8 mouse cellular contexts compared by ENCODE assay signal in the genomic region with DNA sequence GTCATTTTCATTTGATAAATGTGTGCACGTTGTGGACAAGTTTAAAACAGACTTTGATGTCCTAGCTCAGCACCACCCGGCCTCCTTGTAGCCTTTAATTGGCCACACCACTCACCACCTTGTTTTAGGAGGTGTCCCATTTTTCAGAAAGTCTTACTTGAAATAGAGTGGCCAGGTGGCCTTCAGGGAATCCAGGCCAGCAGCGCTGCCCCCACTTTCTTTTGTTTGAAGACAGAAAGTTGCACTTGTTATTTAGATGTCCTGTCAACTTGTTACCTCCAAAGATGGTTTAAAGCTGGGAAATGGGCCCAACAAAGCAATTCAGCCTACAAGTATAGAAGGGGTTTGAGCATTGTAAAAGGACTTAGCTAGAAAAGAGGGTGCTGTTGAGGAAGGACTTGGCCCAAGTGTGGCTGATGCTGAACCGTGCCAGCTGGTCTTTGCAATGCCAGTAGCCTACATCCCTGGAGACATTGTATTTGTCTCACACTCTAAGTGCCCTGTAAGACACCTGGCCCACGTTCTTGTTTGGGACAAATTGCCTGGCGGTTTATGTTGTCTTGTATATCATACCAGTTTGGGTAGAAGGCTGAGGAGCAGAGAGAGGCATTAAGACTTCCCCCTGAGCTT. TPM values are rescaled to one million over a fixed set of nuclear protein-coding genes. Genes with fewer than 3 reads are reported as not detected.
DNase-seq lines count a peak whose midpoint lies in the region; ATAC-seq and TF ChIP-seq lines count a peak whose summit lies in the region.

No protein-coding gene starts in this region.

- TF ChIP-seq CTCF in thymus, adult 2 months (IDR thresholded peaks at IDR 0.05; ENCODE audit: borderline replicate concordance, control insufficient read depth, extremely low read depth, insufficient read depth, low read length, poor library complexity): no peak

- peak overlapping the region; percentile 93 for H3K4me2 ChIP-seq in liver, embryonic 11.5 days

- no peak for TF ChIP-seq POLR2A in thymus, adult 2 months (IDR thresholded peaks at IDR 0.05; ENCODE audit: control insufficient read depth, extremely low read depth, insufficient read depth, low read length, poor library complexity)

- 24% methylated on average over 6 of the region's 6 CpGs for WGBS in thymus, adult 2 months
- 34% methylated on average over 6 of the region's 6 CpGs for WGBS in liver, embryonic 11.5 days

- H3K27me3 ChIP-seq in thymus, adult 2 months (ENCODE audit: control insufficient read depth, insufficient read depth, low read length): no peaks in the 10 kb centered on the region
- no peaks in the 10 kb centered on the region for H3K27me3 ChIP-seq in liver, embryonic 11.5 days (replicated peaks; ENCODE audit: control insufficient read depth, insufficient read depth, low read length)

- no peak for ATAC-seq in liver, embryonic 11.5 days (replicated peaks; ENCODE audit: low FRiP score)
- no peak for ATAC-seq in megakaryocyte-erythroid progenitor cell, adult 5-6 weeks (replicated peaks; ENCODE audit: low FRiP score, low TSS enrichment, poor library complexity, severe bottlenecking)

- peak overlapping the region; percentile 49 for H3K27ac ChIP-seq in thymus, adult 2 months (ENCODE audit: control insufficient read depth, insufficient read depth, low read length)
- H3K27ac ChIP-seq in liver, embryonic 11.5 days (ENCODE audit: low read depth, low read length): peak overlapping the region; percentile 99

- H3K4me1 ChIP-seq in thymus, adult 2 months (replicated peaks; ENCODE audit: control insufficient read depth, insufficient read depth, low read length): peaks cover 8% of the 10 kb centered on the region
- peaks cover 14% of the 10 kb centered on the region for H3K4me1 ChIP-seq in liver, embryonic 11.5 days (replicated peaks; ENCODE audit: control insufficient read depth, insufficient read depth, low read length)

- peak; percentile 34 for DNase-seq in adrenal gland, postnatal 14 days
- no peak for DNase-seq in adrenal gland, postnatal 25 days
- no peak for DNase-seq in thymus, adult 2 months
- no peak for DNase-seq in thymus, postnatal 14 days
- DNase-seq in liver, embryonic 11.5 days (ENCODE audit: low spot score): no peak
- no peak for DNase-seq in thymus, adult 18-20 months
- no peak for DNase-seq in thymus, postnatal 36 days

- peak overlapping the region; percentile 87 for H3K9ac ChIP-seq in liver, embryonic 11.5 days (ENCODE audit: low read depth, low read length)

- no peaks in the 10 kb centered on the region for H3K9me3 ChIP-seq in liver, embryonic 11.5 days (ENCODE audit: control insufficient read depth, low read length)

- peaks cover 4% of the 10 kb centered on the region; the same call in 1 of the 2 replicates for H3K36me3 ChIP-seq in thymus, adult 2 months (ENCODE audit: control insufficient read depth, insufficient read depth, low read length)
- H3K36me3 ChIP-seq in liver, embryonic 11.5 days (ENCODE audit: control insufficient read depth, insufficient read depth, low read length): peaks cover 4% of the 10 kb centered on the region

- peak overlapping the region; percentile 21; the same call in 1 of the 2 replicates for H3K4me3 ChIP-seq in thymus, adult 2 months (ENCODE audit: control insufficient read depth, insufficient read depth, low read length)
- H3K4me3 ChIP-seq in liver, embryonic 11.5 days (ENCODE audit: low read depth, low read length): peak overlapping the region; percentile 81

RNA-seq across cellular contexts. Expression of a gene that starts 1.1 kb away (rescaled TPM):
- total RNA-seq in adrenal gland, postnatal 14 days (2021): 37.6 and 47.5 TPM in 2 replicates
- 31.5 and 38.4 TPM in 2 replicates for total RNA-seq in adrenal gland, postnatal 25 days (2021)
- 450 and 470 TPM in 2 replicates for polyA plus RNA-seq in thymus, adult 2 months (2012; rRNA removed)
- 74.5 and 82.1 TPM in 2 replicates for polyA plus RNA-seq in liver, embryonic 11.5 days (2014; fragmentation: Nextera tagmentation; extraction: Ambion mirVana)
- 45.8 and 55.6 TPM in 2 replicates for total RNA-seq in megakaryocyte-erythroid progenitor cell, adult 5-6 weeks (2014; fragmentation: Nextera tagmentation)
- 26.8 and 32.7 TPM in 2 replicates for total RNA-seq in megakaryocyte-erythroid progenitor cell, adult 5-6 weeks (2017)

RNA-seq across cellular contexts. Expression of a gene that starts 27.0 kb away (rescaled TPM):
- 4.0 and 11.8 TPM in 2 replicates for total RNA-seq in adrenal gland, postnatal 14 days (2021)
- 0.48 and 1.3 TPM in 2 replicates for total RNA-seq in adrenal gland, postnatal 25 days (2021)
- polyA plus RNA-seq in thymus, adult 2 months (2012; rRNA removed): 202 and 216 TPM in 2 replicates
- 5.6 and 6.0 TPM in 2 replicates for polyA plus RNA-seq in liver, embryonic 11.5 days (2014; fragmentation: Nextera tagmentation; extraction: Ambion mirVana)
- 7.3 and 16.1 TPM in 2 replicates for total RNA-seq in megakaryocyte-erythroid progenitor cell, adult 5-6 weeks (2014; fragmentation: Nextera tagmentation)
- total RNA-seq in megakaryocyte-erythroid progenitor cell, adult 5-6 weeks (2017): 5.4 and 8.6 TPM in 2 replicates

RNA-seq across cellular contexts. Expression of a gene that starts 58.0 kb away (rescaled TPM):
- total RNA-seq in adrenal gland, postnatal 14 days (2021): 2.9 and 4.4 TPM in 2 replicates
- total RNA-seq in adrenal gland, postnatal 25 days (2021): 2.2 and 2.5 TPM in 2 replicates
- polyA plus RNA-seq in thymus, adult 2 months (2012; rRNA removed): 0.33 and 0.36 TPM in 2 replicates
- 2.9 and 3.6 TPM in 2 replicates for polyA plus RNA-seq in liver, embryonic 11.5 days (2014; fragmentation: Nextera tagmentation; extraction: Ambion mirVana)
- not detected in 2 replicates for total RNA-seq in megakaryocyte-erythroid progenitor cell, adult 5-6 weeks (2014; fragmentation: Nextera tagmentation)
- not detected in 2 replicates for total RNA-seq in megakaryocyte-erythroid progenitor cell, adult 5-6 weeks (2017)
